In genomic region chr4:123624438-123624837, GRCm38 (mm10) we compare ENCODE assay signal across 8 mouse cellular contexts. TPM values are rescaled to one million over a fixed set of nuclear protein-coding genes. Genes with fewer than 3 reads are reported as not detected.
A peak's percentile ranks its signal among the peaks of the same experiment; 100 is the strongest.
DNase-seq lines count a peak whose midpoint lies in the region; ATAC-seq and TF ChIP-seq lines count a peak whose summit lies in the region.

No protein-coding gene starts in this region.

- peak overlapping the region; percentile 53 for H3K27ac ChIP-seq in gastrocnemius, adult 2 months
- H3K27ac ChIP-seq in embryonic facial prominence, embryonic 11.5 days (replicated peaks; ENCODE audit: low read depth, low read length), result peak overlapping the region; percentile 30; the same call in 1 of the 2 replicates
- peak overlapping the region; percentile 54; the same call in 1 of the 2 replicates for H3K27ac ChIP-seq in hindbrain, postnatal 0 days

- no peak for ATAC-seq in embryonic facial prominence, embryonic 11.5 days (replicated peaks; ENCODE audit: insufficient number of reproducible peaks, low FRiP score, low TSS enrichment, low read depth)
- no peak for ATAC-seq in hindbrain, postnatal 0 days

- no peak for TF ChIP-seq CTCF in gastrocnemius, adult 2 months (IDR thresholded peaks at IDR 0.05)
- no peak for TF ChIP-seq CTCF in hindbrain, postnatal 0 days (IDR thresholded peaks at IDR 0.05; ENCODE audit: low read depth)

- WGBS in embryonic facial prominence, embryonic 11.5 days, result 11% methylated on average over 5 of the region's 5 CpGs
- 11% methylated on average over 5 of the region's 5 CpGs for WGBS in hindbrain, postnatal 0 days

- H3K9ac ChIP-seq in embryonic facial prominence, embryonic 11.5 days (replicated peaks; ENCODE audit: low read length), result no peak overlapping the region
- no peak overlapping the region for H3K9ac ChIP-seq in hindbrain, postnatal 0 days (replicated peaks; ENCODE audit: low read length)

- H3K36me3 ChIP-seq in embryonic facial prominence, embryonic 11.5 days (replicated peaks; ENCODE audit: control insufficient read depth, insufficient read depth, low read depth, low read length), result no peaks in the 10 kb centered on the region
- H3K36me3 ChIP-seq in hindbrain, postnatal 0 days (ENCODE audit: insufficient read depth, low read length), result no peaks in the 10 kb centered on the region

- intact Hi-C loops in gastrocnemius, adult 2 months (cut with DNase I), result no loop called here

- DNase-seq in gastrocnemius, adult 2 months, result no peak
- DNase-seq in gastrocnemius, adult 8-10 months (ENCODE audit: low spot score in 2 of 2), result no peak
- DNase-seq in embryonic facial prominence, embryonic 11.5 days (ENCODE audit: low spot score), result peak; percentile 38
- DNase-seq in hindbrain, postnatal 0 days (ENCODE audit: low spot score), result no peak
- DNase-seq in lung, postnatal 4 days, result peak; percentile 48 to 82
- DNase-seq in cerebellum, postnatal 4 days (ENCODE audit: low spot score in 2 of 2), result no peak
- no peak for DNase-seq in urinary bladder, adult 2 months (ENCODE audit: low spot score)
- DNase-seq in thymus, postnatal 10 days (ENCODE audit: low spot score in 2 of 2), result no peak

- 0 out of 2 replicates have a peak overlapping the region, but pooled peaks have one; percentile 13 for H3K4me3 ChIP-seq in gastrocnemius, adult 2 months
- no peak overlapping the region for H3K4me3 ChIP-seq in embryonic facial prominence, embryonic 11.5 days (ENCODE audit: low read depth, low read length)
- no peak overlapping the region for H3K4me3 ChIP-seq in hindbrain, postnatal 0 days (ENCODE audit: low read length)

- H3K4me1 ChIP-seq in embryonic facial prominence, embryonic 11.5 days (ENCODE audit: control insufficient read depth, insufficient read depth, low read length), result peaks cover 4% of the 10 kb centered on the region; the same call in 1 of the 2 replicates
- peaks cover 6% of the 10 kb centered on the region for H3K4me1 ChIP-seq in hindbrain, postnatal 0 days (ENCODE audit: insufficient read depth, low read length)

- H3K4me2 ChIP-seq in embryonic facial prominence, embryonic 11.5 days (ENCODE audit: low read depth, low read length), result no peak overlapping the region
- H3K4me2 ChIP-seq in hindbrain, postnatal 0 days (ENCODE audit: low read depth, low read length), result no peak overlapping the region

- H3K27me3 ChIP-seq in embryonic facial prominence, embryonic 11.5 days (ENCODE audit: control insufficient read depth, insufficient read depth, low read length), result no peaks in the 10 kb centered on the region
- H3K27me3 ChIP-seq in hindbrain, postnatal 0 days (ENCODE audit: insufficient read depth, low read length), result no peaks in the 10 kb centered on the region

- no peaks in the 10 kb centered on the region for H3K9me3 ChIP-seq in embryonic facial prominence, embryonic 11.5 days (replicated peaks; ENCODE audit: control insufficient read depth, low read length)
- no peaks in the 10 kb centered on the region for H3K9me3 ChIP-seq in hindbrain, postnatal 0 days (ENCODE audit: low read length)

RNA-seq across cellular contexts. Expression of gene Macf1, which starts 59.7 kb away (rescaled TPM):
- 10 to 100 TPM; 48.4 to 66.4 TPM for total RNA-seq in gastrocnemius, adult 2 months (2021)
- total RNA-seq in gastrocnemius, adult 8-10 months (2022), result 10 to 100 TPM; 49.5 to 63.7 (median 57.9) TPM
- polyA plus RNA-seq in embryonic facial prominence, embryonic 11.5 days (2014; fragmentation: Nextera tagmentation; extraction: Ambion mirVana), result 63.9 and 70.2 TPM in 2 replicates
- 243 and 269 TPM in 2 replicates for total RNA-seq in hindbrain, postnatal 0 days (2014; rRNA removed)
- 57.3 and 57.8 TPM in 2 replicates for polyA plus RNA-seq in hindbrain, postnatal 0 days (2015; fragmentation: Nextera tagmentation; extraction: Ambion mirVana)
- polyA plus RNA-seq in urinary bladder, adult 2 months (2012; rRNA removed), result 94.0 and 119 TPM in 2 replicates

Comparison
In these comparisons a context has a peak if more than half of its experiments do, and no peak if none do; other contexts are left out.
1. DNase-seq: peak in embryonic facial prominence, embryonic 11.5 days (single experiment) and lung, postnatal 4 days (2 of 2); none in gastrocnemius, adult 2 months (single experiment), gastrocnemius, adult 8-10 months (0 of 2), hindbrain, postnatal 0 days (single experiment), cerebellum, postnatal 4 days (0 of 2), urinary bladder, adult 2 months (single experiment) and thymus, postnatal 10 days (0 of 2).
2. Peak in every context shown above with its lines, with median percentiles within 50 percentile points of each other: H3K27ac ChIP-seq.